Mouse (Mus musculus) E14TG2a.4 (cell line): ENCODE measurements around the gene Sfrp5.

Experiments used
- CTCF ChIP-seq: conservative IDR thresholded peaks from 2 replicates; pipeline ENCODE4 v1.5.1; 2014; ENCODE audit warnings: low read length
- NANOG ChIP-seq: IDR thresholded peaks from 2 replicates; pipeline ENCODE4 v1.6.1; 2014; ENCODE audit warnings: borderline replicate concordance, low read length, mixed read lengths

GRCm38 (mm10) chr19:42209485-42209884 lies 7.4 kb upstream of the Sfrp5 start:
- TF ChIP-seq CTCF: no peak
- no peak for TF ChIP-seq NANOG
